Mouse (Mus musculus): ENCODE measurements around the gene Il20ra. TPM values are rescaled to one million over a fixed set of nuclear protein-coding genes. Genes with fewer than 3 reads are reported as not detected.
"Not testable (repeated sequence)": the region's sequence is repeated elsewhere in the genome, so short reads cannot be mapped to it uniquely, and the experiment has no call there.

Gene Il20ra
- polyA plus RNA-seq, 1 experiment from 2014 or later = 0.24 TPM

- Histone ChIP-seq H3K4me1 (replicated peaks; ENCODE audit: control insufficient read depth, insufficient read depth, low read length) (no peaks in the 10 kb centered on the region), H3K9me3 (ENCODE audit: control insufficient read depth, low read length) (no peaks in the 10 kb centered on the region), H3K4me3 (ENCODE audit: low read depth, low read length) (no peak overlapping the region), H3K27ac (ENCODE audit: low read depth) (no peak overlapping the region), H3K27me3 (replicated peaks; ENCODE audit: control insufficient read depth, insufficient read depth, low read length) (no peaks in the 10 kb centered on the region), H3K36me3 (ENCODE audit: control insufficient read depth, insufficient read depth, low read length) (no peaks in the 10 kb centered on the region), H3K4me2 (ENCODE audit: low read length) (no peak overlapping the region), H3K9ac (ENCODE audit: low read length) (no peak overlapping the region)
- ATAC-seq (replicated peaks; ENCODE audit: low FRiP score, low TSS enrichment, low read depth) (no peak), DNase-seq (ENCODE audit: low spot score) (no peak)
- WGBS = 90% methylated on average over 11 of the region's 11 CpGs
Measured at GRCm38 (mm10) chr10:19724158-19724832, 11.9 kb downstream of the Il20ra start.

GRCm38 (mm10) chr10:19738442-19738841 lies 26.1 kb downstream of the Il20ra start:
- 95% methylated on average over 2 of the region's 2 CpGs for WGBS
- H3K9me3 ChIP-seq (ENCODE audit: control insufficient read depth, low read length); H3K4me2 ChIP-seq (ENCODE audit: low read length); DNase-seq (ENCODE audit: low spot score); H3K36me3 ChIP-seq (ENCODE audit: control insufficient read depth, insufficient read depth, low read length); H3K27me3 ChIP-seq (replicated peaks; ENCODE audit: control insufficient read depth, insufficient read depth, low read length); ATAC-seq (replicated peaks; ENCODE audit: low FRiP score, low TSS enrichment, low read depth); H3K4me3 ChIP-seq (ENCODE audit: low read depth, low read length); H3K9ac ChIP-seq (ENCODE audit: low read length); H3K27ac ChIP-seq (ENCODE audit: low read depth); H3K4me1 ChIP-seq (replicated peaks; ENCODE audit: control insufficient read depth, insufficient read depth, low read length): not testable (repeated sequence)

DNA sequence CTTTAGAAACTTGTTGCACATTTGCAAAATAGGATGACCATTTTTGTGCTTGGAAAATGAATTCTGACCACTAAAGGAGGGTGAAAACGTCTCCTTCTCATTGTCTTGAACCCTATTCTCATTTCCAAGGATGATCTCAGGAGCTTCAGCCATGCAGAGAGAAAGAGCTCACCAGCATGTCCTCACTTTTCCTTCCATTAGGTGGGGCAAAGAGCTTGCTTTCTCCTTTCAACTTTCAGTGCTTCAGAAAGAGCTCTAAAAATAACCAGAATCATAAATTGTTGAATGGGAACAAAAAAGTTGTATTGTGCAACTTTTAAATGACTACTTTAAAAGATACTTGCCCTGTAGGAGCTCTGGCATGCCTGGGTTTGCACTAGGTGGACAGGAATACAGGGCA lies 33.3 kb downstream of the Il20ra start:
- 38% methylated on average over 1 of the region's 1 CpGs for WGBS
- DNase-seq (ENCODE audit: low spot score) = no peak
- no peak for ATAC-seq (replicated peaks; ENCODE audit: low FRiP score, low TSS enrichment, low read depth)
- H3K36me3 ChIP-seq (ENCODE audit: control insufficient read depth, insufficient read depth, low read length) = no peaks in the 10 kb centered on the region
- H3K9me3 ChIP-seq (ENCODE audit: control insufficient read depth, low read length) = no peaks in the 10 kb centered on the region
- H3K4me2 ChIP-seq (ENCODE audit: low read length) = no peak overlapping the region
- no peak overlapping the region for H3K27ac ChIP-seq (ENCODE audit: low read depth)
- no peaks in the 10 kb centered on the region for H3K4me1 ChIP-seq (replicated peaks; ENCODE audit: control insufficient read depth, insufficient read depth, low read length)
- H3K4me3 ChIP-seq (ENCODE audit: low read depth, low read length) = no peak overlapping the region
- H3K27me3 ChIP-seq (replicated peaks; ENCODE audit: control insufficient read depth, insufficient read depth, low read length) = no peaks in the 10 kb centered on the region
- no peak overlapping the region for H3K9ac ChIP-seq (ENCODE audit: low read length)

GRCm38 (mm10) chr10:19746156-19746555 lies 33.8 kb downstream of the Il20ra start:
- no peak overlapping the region for H3K4me3 ChIP-seq (ENCODE audit: low read depth, low read length)
- no peaks in the 10 kb centered on the region for H3K4me1 ChIP-seq (replicated peaks; ENCODE audit: control insufficient read depth, insufficient read depth, low read length)
- H3K27me3 ChIP-seq (replicated peaks; ENCODE audit: control insufficient read depth, insufficient read depth, low read length) = no peaks in the 10 kb centered on the region
- H3K9me3 ChIP-seq (ENCODE audit: control insufficient read depth, low read length) = no peaks in the 10 kb centered on the region
- DNase-seq (ENCODE audit: low spot score) (no peak), ATAC-seq (replicated peaks; ENCODE audit: low FRiP score, low TSS enrichment, low read depth) (no peak)
- H3K4me2 ChIP-seq (ENCODE audit: low read length) = no peak overlapping the region
- WGBS = 84% methylated on average over 1 of the region's 1 CpGs
- no peak overlapping the region for H3K27ac ChIP-seq (ENCODE audit: low read depth)
- H3K9ac ChIP-seq (ENCODE audit: low read length) = no peak overlapping the region
- no peaks in the 10 kb centered on the region for H3K36me3 ChIP-seq (ENCODE audit: control insufficient read depth, insufficient read depth, low read length)

- H3K4me2 ChIP-seq (ENCODE audit: low read length) = no peak overlapping the region
- H3K9me3 ChIP-seq (ENCODE audit: control insufficient read depth, low read length) = no peaks in the 10 kb centered on the region
- 73% methylated on average over 4 of the region's 4 CpGs for WGBS
- no peaks in the 10 kb centered on the region for H3K36me3 ChIP-seq (ENCODE audit: control insufficient read depth, insufficient read depth, low read length)
- no peak overlapping the region for H3K4me3 ChIP-seq (ENCODE audit: low read depth, low read length)
- no peak overlapping the region for H3K9ac ChIP-seq (ENCODE audit: low read length)
- no peak for ATAC-seq (replicated peaks; ENCODE audit: low FRiP score, low TSS enrichment, low read depth)
- no peaks in the 10 kb centered on the region for H3K4me1 ChIP-seq (replicated peaks; ENCODE audit: control insufficient read depth, insufficient read depth, low read length)
- no peaks in the 10 kb centered on the region for H3K27me3 ChIP-seq (replicated peaks; ENCODE audit: control insufficient read depth, insufficient read depth, low read length)
- H3K27ac ChIP-seq (ENCODE audit: low read depth) = no peak overlapping the region
- DNase-seq (ENCODE audit: low spot score) = no peak
Measured at GRCm38 (mm10) chr10:19747661-19748060, 35.3 kb downstream of the Il20ra start.

GRCm38 (mm10) chr10:19765459-19765858 lies 53.1 kb downstream of the Il20ra start:
- Histone ChIP-seq H3K9me3 (ENCODE audit: control insufficient read depth, low read length) (no peaks in the 10 kb centered on the region), H3K36me3 (ENCODE audit: control insufficient read depth, insufficient read depth, low read length) (no peaks in the 10 kb centered on the region), H3K4me3 (ENCODE audit: low read depth, low read length) (no peak overlapping the region), H3K27ac (ENCODE audit: low read depth) (no peak overlapping the region), H3K4me1 (replicated peaks; ENCODE audit: control insufficient read depth, insufficient read depth, low read length) (no peaks in the 10 kb centered on the region), H3K27me3 (replicated peaks; ENCODE audit: control insufficient read depth, insufficient read depth, low read length) (no peaks in the 10 kb centered on the region), H3K9ac (ENCODE audit: low read length) (no peak overlapping the region), H3K4me2 (ENCODE audit: low read length) (no peak overlapping the region)
- WGBS = 89% methylated on average over 2 of the region's 2 CpGs
- ATAC-seq (replicated peaks; ENCODE audit: low FRiP score, low TSS enrichment, low read depth) (no peak), DNase-seq (ENCODE audit: low spot score) (no peak)

GRCm38 (mm10) chr10:19779092-19779491 lies 66.7 kb downstream of the Il20ra start:
- DNase-seq (ENCODE audit: low spot score) = no peak
- Histone ChIP-seq H3K9ac (ENCODE audit: low read length) (no peak overlapping the region), H3K4me3 (ENCODE audit: low read depth, low read length) (no peak overlapping the region), H3K27me3 (replicated peaks; ENCODE audit: control insufficient read depth, insufficient read depth, low read length) (no peaks in the 10 kb centered on the region), H3K4me2 (ENCODE audit: low read length) (no peak overlapping the region), H3K36me3 (ENCODE audit: control insufficient read depth, insufficient read depth, low read length) (no peaks in the 10 kb centered on the region), H3K27ac (ENCODE audit: low read depth) (no peak overlapping the region), H3K4me1 (replicated peaks; ENCODE audit: control insufficient read depth, insufficient read depth, low read length) (no peaks in the 10 kb centered on the region), H3K9me3 (ENCODE audit: control insufficient read depth, low read length) (no peaks in the 10 kb centered on the region)
- 71% methylated on average over 12 of the region's 12 CpGs for WGBS
- ATAC-seq (replicated peaks; ENCODE audit: low FRiP score, low TSS enrichment, low read depth) = no peak

- DNase-seq (ENCODE audit: low spot score) = peak; percentile 52
- no peaks in the 10 kb centered on the region for H3K4me1 ChIP-seq (replicated peaks; ENCODE audit: control insufficient read depth, insufficient read depth, low read length)
- 85% methylated on average over 5 of the region's 5 CpGs for WGBS
- no peak overlapping the region for H3K9ac ChIP-seq (ENCODE audit: low read length)
- no peak overlapping the region for H3K27ac ChIP-seq (ENCODE audit: low read depth)
- H3K4me2 ChIP-seq (ENCODE audit: low read length) = no peak overlapping the region
- H3K9me3 ChIP-seq (ENCODE audit: control insufficient read depth, low read length) = no peaks in the 10 kb centered on the region
- no peak for ATAC-seq (replicated peaks; ENCODE audit: low FRiP score, low TSS enrichment, low read depth)
- H3K4me3 ChIP-seq (ENCODE audit: low read depth, low read length) = no peak overlapping the region
- no peaks in the 10 kb centered on the region for H3K27me3 ChIP-seq (replicated peaks; ENCODE audit: control insufficient read depth, insufficient read depth, low read length)
- H3K36me3 ChIP-seq (ENCODE audit: control insufficient read depth, insufficient read depth, low read length) = no peaks in the 10 kb centered on the region
Measured at GRCm38 (mm10) chr10:19781365-19781764, 69.0 kb downstream of the Il20ra start.

- H3K9me3 ChIP-seq (ENCODE audit: control insufficient read depth, low read length) = no peaks in the 10 kb centered on the region
- H3K27me3 ChIP-seq (replicated peaks; ENCODE audit: control insufficient read depth, insufficient read depth, low read length) = no peaks in the 10 kb centered on the region
- H3K4me3 ChIP-seq (ENCODE audit: low read depth, low read length) = no peak overlapping the region
- no peak for ATAC-seq (replicated peaks; ENCODE audit: low FRiP score, low TSS enrichment, low read depth)
- H3K9ac ChIP-seq (ENCODE audit: low read length) = no peak overlapping the region
- no peak overlapping the region for H3K27ac ChIP-seq (ENCODE audit: low read depth)
- no peak for DNase-seq (ENCODE audit: low spot score)
- no peak overlapping the region for H3K4me2 ChIP-seq (ENCODE audit: low read length)
- H3K36me3 ChIP-seq (ENCODE audit: control insufficient read depth, insufficient read depth, low read length) = no peaks in the 10 kb centered on the region
- no peaks in the 10 kb centered on the region for H3K4me1 ChIP-seq (replicated peaks; ENCODE audit: control insufficient read depth, insufficient read depth, low read length)
- 84% methylated on average over 8 of the region's 8 CpGs for WGBS
Measured at GRCm38 (mm10) chr10:19794996-19795395, 82.6 kb downstream of the Il20ra start.

All from intestine, embryonic 14.5 days (tissue).